Mouse (Mus musculus) brain, adult 10 weeks (tissue): ENCODE measurements around the gene Vmn2r41. TPM values are rescaled to one million over a fixed set of nuclear protein-coding genes. Genes with fewer than 3 reads are reported as not detected.

Experiments
- polyA plus RNA-seq: library from polyadenylated mRNA; stranded (reverse); fragments of 350-450 nt; fragmentation: Illumina TruSeq; extraction: RNeasy Lipid Tissue Mini Kit (QIAGEN cat#74804); gene quantifications from one replicate; pipeline ENCODE4 v1.2.3, GENCODE M21; 2015; ENCODE audit warnings: low read depth, low replicate concordance

Vmn2r41 gene
- not detected for polyA plus RNA-seq

GRCm38 (mm10) chr7:8161554-8161953 lies at the start of gene Vmn2r41:
Gene Vmn2r41, minus strand, starts transcription at chr7:8161654.

GRCm38 (mm10) chr7:8200220-8200619 lies 38.8 kb upstream of the Vmn2r41 start, which contains the start of gene Vmn2r42:
Gene Vmn2r42, minus strand, starts transcription at chr7:8200320.

Other genes starting within 250 kb of the Vmn2r41 start
- not detected for gene Vmn2r42, start 38.7 kb upstream of the Vmn2r41 start, polyA plus RNA-seq
- not detected for gene Vmn2r43, start 98.9 kb upstream of the Vmn2r41 start, polyA plus RNA-seq
- not detected for gene Vmn2r44, start 221.7 kb upstream of the Vmn2r41 start, polyA plus RNA-seq